Mouse (Mus musculus): ENCODE results near the gene Sde2. TPM values are rescaled to one million over a fixed set of nuclear protein-coding genes. Genes with fewer than 3 reads are reported as not detected.

Gene Sde2
- polyA plus RNA-seq, 1 experiment = 18.2 TPM

DNA sequence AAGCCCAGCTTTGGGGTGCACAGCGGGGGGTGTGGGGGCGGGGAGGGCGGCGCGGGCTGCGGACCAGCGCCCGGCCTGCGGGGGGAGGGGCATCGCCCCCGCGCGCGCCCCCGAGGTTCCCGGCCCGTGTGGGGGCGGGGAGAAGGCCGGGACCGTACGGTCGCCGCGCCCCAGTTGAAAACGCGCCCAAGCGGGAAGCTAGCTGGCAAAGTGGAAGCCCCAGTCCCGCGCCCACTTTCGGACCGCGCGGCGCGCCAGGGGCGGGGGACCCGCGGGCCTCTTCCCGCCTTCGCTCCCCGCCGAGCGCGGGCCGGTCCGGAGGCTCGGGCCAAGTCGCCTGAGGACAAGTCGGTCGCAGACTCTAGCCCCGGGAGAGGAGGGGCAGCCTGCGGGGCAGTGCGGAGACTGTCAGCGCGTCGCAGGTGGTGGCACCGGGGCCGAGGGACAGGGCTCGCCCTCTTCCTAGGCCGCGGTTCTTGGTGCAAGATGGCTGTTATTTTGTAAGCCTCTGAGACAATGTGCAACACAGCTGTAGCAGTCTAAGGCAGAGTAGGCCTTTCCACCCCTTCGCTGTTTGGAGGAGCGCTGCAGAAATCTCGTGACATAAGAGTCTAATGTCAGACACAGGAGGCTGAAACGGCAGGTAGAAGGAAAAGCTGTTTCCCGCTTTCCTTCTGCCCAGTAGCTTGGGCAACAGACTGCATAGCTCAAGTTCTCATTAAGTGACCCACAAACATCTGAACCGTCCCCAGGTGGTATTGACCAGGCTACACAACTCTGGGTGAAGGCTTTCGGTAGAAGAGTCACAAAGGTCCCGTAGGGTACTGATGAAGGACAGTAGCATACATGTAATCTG is 36.8 kb upstream of the Sde2 start, which contains the start of gene H3f3a:
TSS of gene H3f3a (minus strand) at position 59 of the 856 bp plus-strand sequence.
- H3K27me3 ChIP-seq (replicated peaks) = no peaks in the 10 kb centered on the region
- no peak for TF ChIP-seq FLI1 (IDR thresholded peaks at IDR 0.05; ENCODE audit: low read length)
- TF ChIP-seq GATA1 (IDR thresholded peaks at IDR 0.05; ENCODE audit: borderline replicate concordance, low read length) = no peak
- peak within 1 kb of the TSS; percentile 98 for H3K4me3 ChIP-seq (replicated peaks)
- no peaks in the 10 kb centered on the region for H3K9me3 ChIP-seq
- peaks cover 37% of the 10 kb centered on the region for H3K4me1 ChIP-seq
- peaks cover 43% of the 10 kb centered on the region for H3K36me3 ChIP-seq (replicated peaks; ENCODE audit: low read length)

DNA sequence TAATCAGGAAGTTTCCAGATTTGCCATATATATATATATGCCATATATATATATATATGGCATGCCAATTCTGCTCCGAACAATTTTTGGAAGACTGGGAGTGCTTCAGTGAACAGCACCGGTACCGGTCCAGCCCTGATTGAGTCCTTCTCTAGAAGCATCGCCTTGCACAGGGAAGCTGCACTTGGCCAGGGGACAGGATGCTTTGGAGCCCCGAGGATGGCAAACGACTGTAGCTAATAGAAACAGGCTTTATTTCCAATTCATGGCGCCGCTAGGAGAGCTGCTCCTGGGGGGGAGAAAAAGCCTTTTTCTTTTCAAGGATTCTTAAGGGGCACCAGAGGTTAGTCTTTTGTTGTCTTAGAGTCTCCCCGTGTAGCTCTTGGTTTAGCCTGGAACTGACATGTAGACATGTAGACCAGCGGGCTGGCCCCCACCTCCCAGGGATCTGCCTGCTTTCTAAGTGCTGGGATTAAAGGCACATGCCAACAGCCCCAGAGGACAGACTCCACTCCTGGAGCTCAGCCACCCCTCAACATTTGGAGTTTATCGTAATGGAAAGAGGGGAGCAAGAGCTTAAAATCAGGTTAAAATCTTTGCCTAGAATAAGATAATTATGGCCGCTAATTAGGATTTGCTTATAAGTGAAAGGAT is 35.4 kb upstream of the Sde2 start:
- H3K36me3 ChIP-seq (replicated peaks; ENCODE audit: low read length) = peaks cover 29% of the 10 kb centered on the region
- peak overlapping the region; percentile 50 for H3K4me3 ChIP-seq (replicated peaks)
- peaks cover 27% of the 10 kb centered on the region for H3K4me1 ChIP-seq
- TF ChIP-seq FLI1 (IDR thresholded peaks at IDR 0.05; ENCODE audit: low read length) (no peak), GATA1 (IDR thresholded peaks at IDR 0.05; ENCODE audit: borderline replicate concordance, low read length) (no peak)
- H3K27me3 ChIP-seq (replicated peaks) = no peaks in the 10 kb centered on the region
- H3K9me3 ChIP-seq = no peaks in the 10 kb centered on the region

DNA sequence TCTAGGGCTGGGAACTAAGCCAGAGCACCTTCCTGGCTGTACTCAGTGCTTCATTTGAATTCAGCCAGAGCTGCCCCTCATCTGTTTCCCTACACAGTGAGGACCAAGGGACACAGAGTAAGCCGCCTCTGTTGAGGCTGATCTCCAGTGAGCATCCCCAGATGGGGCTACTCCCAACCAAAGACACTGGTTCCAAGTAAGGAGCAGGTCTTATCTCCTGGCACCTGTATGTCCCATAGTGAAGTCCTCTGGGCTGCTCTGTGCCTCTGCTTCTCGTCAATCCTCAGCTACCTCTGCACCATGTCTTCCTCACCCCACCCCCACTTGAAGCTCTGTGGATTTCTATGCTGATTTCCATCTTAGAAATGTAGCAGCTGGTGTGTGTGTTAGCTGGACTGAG is 32.9 kb upstream of the Sde2 start:
- peaks cover 26% of the 10 kb centered on the region for H3K4me1 ChIP-seq
- no peak overlapping the region for H3K4me3 ChIP-seq (replicated peaks)
- H3K36me3 ChIP-seq (replicated peaks; ENCODE audit: low read length) = peaks cover 21% of the 10 kb centered on the region
- TF ChIP-seq GATA1 (IDR thresholded peaks at IDR 0.05; ENCODE audit: borderline replicate concordance, low read length) = no peak
- TF ChIP-seq FLI1 (IDR thresholded peaks at IDR 0.05; ENCODE audit: low read length) = no peak
- no peaks in the 10 kb centered on the region for H3K9me3 ChIP-seq
- H3K27me3 ChIP-seq (replicated peaks) = no peaks in the 10 kb centered on the region

DNA sequence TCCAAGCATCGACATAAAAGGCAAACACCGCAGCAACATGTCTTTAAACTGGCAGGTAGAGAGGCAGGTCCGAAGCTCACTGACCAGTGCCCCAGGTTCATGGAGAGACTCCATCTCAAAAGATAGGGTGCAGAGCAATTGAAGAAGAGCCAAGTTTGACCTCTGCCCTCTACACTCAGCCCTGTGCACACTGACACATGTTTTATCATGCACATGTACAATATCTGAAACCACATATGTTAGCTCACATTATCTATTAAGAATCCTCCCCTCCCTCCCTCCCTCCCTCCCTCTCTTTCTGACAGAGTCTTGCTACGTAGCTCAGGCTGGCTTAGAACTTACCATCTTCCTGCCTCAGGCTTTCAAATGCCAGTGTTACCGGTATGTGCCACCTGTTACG is 29.8 kb upstream of the Sde2 start:
- no peak for TF ChIP-seq GATA1 (IDR thresholded peaks at IDR 0.05; ENCODE audit: borderline replicate concordance, low read length)
- TF ChIP-seq FLI1 (IDR thresholded peaks at IDR 0.05; ENCODE audit: low read length) = no peak
- H3K4me3 ChIP-seq (replicated peaks) = no peak overlapping the region
- peaks cover 3% of the 10 kb centered on the region for H3K9me3 ChIP-seq
- peaks cover 22% of the 10 kb centered on the region for H3K4me1 ChIP-seq
- H3K27me3 ChIP-seq (replicated peaks) = no peaks in the 10 kb centered on the region
- H3K36me3 ChIP-seq (replicated peaks; ENCODE audit: low read length) = peaks cover 21% of the 10 kb centered on the region

DNA sequence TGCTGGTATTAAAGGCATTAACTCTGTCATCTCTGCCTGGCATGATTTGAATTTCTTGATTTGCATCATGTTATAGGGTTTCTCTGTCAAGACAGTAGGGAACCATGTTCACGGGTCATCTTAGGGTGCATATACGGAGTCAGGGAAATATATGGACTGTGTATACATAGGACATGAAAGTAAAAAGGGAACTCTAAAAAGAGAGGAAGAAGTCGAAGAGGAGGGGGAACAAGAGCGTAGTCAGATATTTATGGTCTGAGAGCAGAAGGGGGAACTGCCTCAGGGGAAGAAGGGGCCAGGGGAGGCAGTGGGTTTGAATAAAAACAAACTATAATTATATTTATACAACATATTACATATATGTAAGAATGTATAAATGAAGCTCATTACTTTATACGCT is 28.7 kb upstream of the Sde2 start:
- H3K36me3 ChIP-seq (replicated peaks; ENCODE audit: low read length) = peaks cover 21% of the 10 kb centered on the region
- peaks cover 12% of the 10 kb centered on the region for H3K9me3 ChIP-seq
- TF ChIP-seq GATA1 (IDR thresholded peaks at IDR 0.05; ENCODE audit: borderline replicate concordance, low read length) = no peak
- no peak for TF ChIP-seq FLI1 (IDR thresholded peaks at IDR 0.05; ENCODE audit: low read length)
- H3K27me3 ChIP-seq (replicated peaks) = no peaks in the 10 kb centered on the region
- H3K4me1 ChIP-seq = peaks cover 32% of the 10 kb centered on the region
- H3K4me3 ChIP-seq (replicated peaks) = no peak overlapping the region

DNA sequence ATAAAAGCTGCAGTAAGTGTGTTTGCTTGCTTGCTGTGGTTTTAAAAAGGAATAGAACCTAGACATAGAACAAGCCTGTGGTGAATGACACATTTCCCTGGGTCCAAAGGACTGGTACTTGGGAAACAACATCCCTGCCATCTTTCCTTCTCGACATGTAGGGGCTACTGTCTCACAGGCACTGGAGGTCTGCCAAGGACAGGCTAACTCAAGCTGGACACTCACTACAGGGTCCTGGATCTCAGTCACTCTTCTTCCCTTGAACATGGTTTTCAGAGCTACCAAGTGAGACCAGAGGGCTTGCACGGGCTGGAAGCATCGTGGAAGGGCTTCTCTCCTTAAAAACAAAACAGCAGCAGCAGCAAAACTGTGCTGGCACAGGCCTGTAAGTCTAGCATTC is 27.2 kb upstream of the Sde2 start:
- Histone ChIP-seq H3K27me3 (replicated peaks) (no peaks in the 10 kb centered on the region), H3K4me3 (replicated peaks) (no peak overlapping the region), H3K9me3 (peaks cover 12% of the 10 kb centered on the region), H3K4me1 (peaks cover 36% of the 10 kb centered on the region), H3K36me3 (replicated peaks; ENCODE audit: low read length) (peaks cover 16% of the 10 kb centered on the region)
- TF ChIP-seq GATA1 (IDR thresholded peaks at IDR 0.05; ENCODE audit: borderline replicate concordance, low read length) (no peak), FLI1 (IDR thresholded peaks at IDR 0.05; ENCODE audit: low read length) (no peak)

DNA sequence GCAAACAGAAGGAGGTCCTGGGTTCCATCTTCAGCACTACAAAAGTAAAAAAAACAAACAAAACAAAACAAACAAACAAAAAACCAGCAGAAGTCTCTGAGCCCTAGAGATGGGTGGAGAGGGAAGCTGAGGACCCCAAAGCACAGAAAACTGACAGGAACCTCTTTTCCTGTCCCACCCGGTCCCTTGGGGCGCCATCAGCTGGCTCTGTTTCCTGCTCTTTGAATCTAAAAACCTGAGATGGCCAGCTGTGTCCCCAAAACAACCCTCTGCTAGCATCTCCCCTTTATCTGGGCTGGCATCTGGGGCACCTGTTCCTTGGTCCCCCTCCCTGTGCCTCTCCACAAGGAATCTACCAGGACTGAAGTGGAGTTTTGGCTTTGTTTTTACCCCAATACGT is 26.2 kb upstream of the Sde2 start:
- H3K4me3 ChIP-seq (replicated peaks) = no peak overlapping the region
- peaks cover 14% of the 10 kb centered on the region for H3K36me3 ChIP-seq (replicated peaks; ENCODE audit: low read length)
- no peak for TF ChIP-seq FLI1 (IDR thresholded peaks at IDR 0.05; ENCODE audit: low read length)
- no peak for TF ChIP-seq GATA1 (IDR thresholded peaks at IDR 0.05; ENCODE audit: borderline replicate concordance, low read length)
- peaks cover 45% of the 10 kb centered on the region for H3K4me1 ChIP-seq
- H3K27me3 ChIP-seq (replicated peaks) = no peaks in the 10 kb centered on the region
- H3K9me3 ChIP-seq = peaks cover 12% of the 10 kb centered on the region

DNA sequence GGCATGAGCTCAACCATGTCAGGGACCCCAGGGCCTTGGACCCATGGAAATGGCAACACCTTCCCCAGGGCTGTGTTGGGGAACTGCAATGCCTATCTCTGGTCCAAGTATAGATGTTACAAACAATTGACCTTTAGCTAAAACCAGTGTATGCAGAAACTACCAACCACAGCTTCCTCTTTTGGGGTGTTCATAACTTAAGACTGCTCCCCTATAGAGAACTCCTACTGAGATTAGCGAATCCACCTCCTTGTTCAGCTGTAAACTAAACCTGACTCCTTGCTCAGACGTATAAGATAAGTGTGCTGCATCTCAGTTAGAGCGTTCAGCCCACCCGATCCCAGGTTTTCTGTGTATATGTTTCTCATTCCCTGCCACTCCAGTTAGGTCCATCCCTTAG is 24.3 kb upstream of the Sde2 start:
- peaks cover 61% of the 10 kb centered on the region for H3K4me1 ChIP-seq
- H3K9me3 ChIP-seq = peaks cover 12% of the 10 kb centered on the region
- H3K27me3 ChIP-seq (replicated peaks) = no peaks in the 10 kb centered on the region
- peak overlapping the region; percentile 34 for H3K4me3 ChIP-seq (replicated peaks)
- no peak for TF ChIP-seq FLI1 (IDR thresholded peaks at IDR 0.05; ENCODE audit: low read length)
- no peak for TF ChIP-seq GATA1 (IDR thresholded peaks at IDR 0.05; ENCODE audit: borderline replicate concordance, low read length)
- peaks cover 17% of the 10 kb centered on the region for H3K36me3 ChIP-seq (replicated peaks; ENCODE audit: low read length)

DNA sequence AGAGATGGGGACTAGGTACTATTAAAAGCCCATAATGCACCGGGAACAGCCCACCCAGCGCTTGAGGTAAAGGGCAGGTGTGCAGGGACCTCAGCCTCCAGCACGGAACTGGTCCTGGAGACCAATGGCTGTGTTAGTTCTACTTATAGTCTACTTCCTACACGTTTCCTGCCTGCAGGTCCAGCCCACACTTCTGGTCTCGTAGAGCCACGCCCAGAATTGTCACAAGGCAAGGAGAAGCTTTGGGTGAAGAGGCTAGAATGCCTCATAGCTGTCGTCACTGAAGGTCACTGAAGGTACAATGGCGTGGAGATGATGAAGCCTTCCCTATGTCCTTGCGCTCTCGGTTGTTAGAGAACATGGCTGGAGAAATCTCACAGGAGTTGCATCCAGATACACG is 21.2 kb upstream of the Sde2 start:
- H3K4me1 ChIP-seq = peaks cover 49% of the 10 kb centered on the region
- H3K4me3 ChIP-seq (replicated peaks) = peak overlapping the region; percentile 58

DNA sequence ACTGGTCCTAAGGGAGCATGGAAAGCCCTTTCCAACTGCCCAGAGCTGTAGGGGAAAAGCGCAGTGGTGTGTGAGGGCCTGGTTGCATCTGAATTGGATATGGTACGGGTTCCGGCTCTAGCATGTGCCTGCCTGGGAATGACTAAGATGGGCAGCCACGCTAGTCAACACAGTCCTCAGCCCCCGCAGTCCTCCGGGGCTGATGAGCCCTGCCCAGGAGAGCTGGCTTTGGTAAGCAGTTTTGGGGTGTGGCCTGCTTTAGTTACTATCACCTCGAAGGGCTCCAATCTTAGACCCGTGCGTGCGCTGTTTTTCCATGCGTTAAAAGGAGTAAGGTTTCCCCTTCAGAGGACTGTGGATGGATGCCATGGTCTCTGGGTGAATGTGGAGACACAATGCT is 20.8 kb upstream of the Sde2 start:
- Histone ChIP-seq H3K27me3 (replicated peaks) (no peaks in the 10 kb centered on the region), H3K4me3 (replicated peaks) (peak overlapping the region; percentile 58)
- TF ChIP-seq GATA1 (IDR thresholded peaks at IDR 0.05; ENCODE audit: borderline replicate concordance, low read length) (no peak), FLI1 (IDR thresholded peaks at IDR 0.05; ENCODE audit: low read length) (no peak)

More for the DNA sequence above, 21.2 kb upstream of the Sde2 start:
- TF ChIP-seq GATA1 (IDR thresholded peaks at IDR 0.05; ENCODE audit: borderline replicate concordance, low read length) (no peak), FLI1 (IDR thresholded peaks at IDR 0.05; ENCODE audit: low read length) (no peak)
- Histone ChIP-seq H3K36me3 (replicated peaks; ENCODE audit: low read length) (peaks cover 17% of the 10 kb centered on the region), H3K9me3 (peaks cover 12% of the 10 kb centered on the region), H3K27me3 (replicated peaks) (no peaks in the 10 kb centered on the region)

More for the DNA sequence above, 20.8 kb upstream of the Sde2 start:
- Histone ChIP-seq H3K36me3 (replicated peaks; ENCODE audit: low read length) (peaks cover 17% of the 10 kb centered on the region), H3K9me3 (peaks cover 12% of the 10 kb centered on the region), H3K4me1 (peaks cover 49% of the 10 kb centered on the region)

All from megakaryocyte, embryonic 14.5 days (primary cell).